Mouse (Mus musculus) cerebellum, postnatal 14 days (tissue): ENCODE measurements around the gene Mphosph9.
"Not testable (repeated sequence)": the region's sequence is repeated elsewhere in the genome, so short reads cannot be mapped to it uniquely, and the experiment has no call there.

Experiments used
- DNase-seq, 2 experiments: peaks; one replicate each; pipeline ENCODE4 v3.0.0; 2021; ENCODE audit warnings: mixed read lengths in 2 of 2

Gene Mphosph9

DNA sequence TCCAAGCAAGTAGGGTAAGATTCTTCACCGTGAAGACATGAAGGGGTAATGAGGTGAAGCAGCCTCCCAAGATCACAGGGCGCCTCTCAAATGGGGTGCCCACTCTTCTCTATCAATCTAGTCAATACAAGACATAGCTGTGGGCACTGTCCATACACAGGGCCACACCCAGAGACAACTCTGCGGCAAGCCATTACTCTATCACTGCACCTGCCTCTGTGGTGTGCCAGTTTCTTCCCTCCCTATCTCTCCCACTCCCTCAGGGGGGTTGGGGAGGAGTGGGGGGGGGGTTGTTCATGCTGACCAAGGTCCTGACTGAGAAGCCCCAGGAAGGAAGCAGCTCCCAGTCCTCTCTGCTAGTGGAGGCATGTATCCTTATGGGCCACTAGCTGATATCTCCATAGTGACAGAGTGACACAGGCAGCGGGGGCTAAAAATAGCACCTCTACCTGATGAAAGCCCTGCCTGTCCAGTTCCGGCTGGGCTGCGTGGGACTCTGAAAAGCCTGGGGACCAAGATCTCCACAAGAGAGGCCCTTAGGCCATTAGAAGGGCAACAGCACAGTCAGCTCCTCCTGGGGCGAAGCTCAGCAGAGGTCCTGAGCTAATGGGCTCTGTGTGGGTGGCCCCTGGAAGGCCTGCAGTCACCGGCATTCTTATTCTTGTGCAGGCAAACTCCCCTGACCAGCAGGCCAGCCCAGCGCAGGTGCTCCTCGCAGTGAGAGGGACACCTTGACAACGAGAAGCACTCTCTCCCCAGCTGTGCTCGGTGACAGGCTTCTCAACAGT lies 93.7 kb downstream of the Mphosph9 start:
- DNase-seq = peak; percentile 53 to 61

DNA sequence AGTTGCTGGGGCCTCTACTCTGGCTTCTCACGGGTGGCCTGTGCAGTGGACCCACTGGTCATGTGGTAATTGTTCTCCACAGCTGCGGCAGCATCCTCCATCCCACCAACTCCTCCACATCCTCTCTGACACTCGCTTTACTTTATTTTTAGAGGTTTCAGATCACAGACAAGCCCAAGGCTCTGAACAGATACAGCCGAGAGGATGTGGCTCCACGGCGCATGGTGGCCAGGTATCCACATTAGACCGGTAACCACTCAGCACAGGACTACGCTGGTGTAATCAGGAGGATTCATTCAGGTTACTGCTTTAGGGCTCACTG lies 94.7 kb downstream of the Mphosph9 start:
- no peak for DNase-seq

- DNase-seq = no peak
These were observed 95.2 kb downstream of the Mphosph9 start for GRCm38 (mm10) chr5:124232360-124233143.

GRCm38 (mm10) chr5:124230461-124230860 lies 97.3 kb downstream of the Mphosph9 start:
- DNase-seq = no peak

DNA sequence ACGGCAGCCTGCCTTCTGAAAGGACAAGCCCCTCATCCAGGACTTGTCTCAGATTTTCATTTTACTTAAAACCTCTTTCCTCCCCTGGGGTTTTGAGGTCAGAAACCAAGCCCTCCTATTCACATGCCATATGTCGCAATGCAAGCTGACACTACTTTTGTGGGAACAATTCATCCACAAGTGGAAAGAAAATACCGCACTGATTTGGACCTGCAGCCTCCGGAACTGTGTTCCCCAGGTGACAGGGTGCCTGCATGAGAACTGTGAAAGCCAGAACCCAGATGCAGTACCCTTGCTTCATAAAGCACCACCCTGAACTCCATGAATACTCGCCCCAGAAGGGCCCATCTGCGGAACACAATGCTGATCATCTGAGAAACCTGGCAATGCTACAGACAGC lies 100.6 kb downstream of the Mphosph9 start:
- no peak for DNase-seq

DNA sequence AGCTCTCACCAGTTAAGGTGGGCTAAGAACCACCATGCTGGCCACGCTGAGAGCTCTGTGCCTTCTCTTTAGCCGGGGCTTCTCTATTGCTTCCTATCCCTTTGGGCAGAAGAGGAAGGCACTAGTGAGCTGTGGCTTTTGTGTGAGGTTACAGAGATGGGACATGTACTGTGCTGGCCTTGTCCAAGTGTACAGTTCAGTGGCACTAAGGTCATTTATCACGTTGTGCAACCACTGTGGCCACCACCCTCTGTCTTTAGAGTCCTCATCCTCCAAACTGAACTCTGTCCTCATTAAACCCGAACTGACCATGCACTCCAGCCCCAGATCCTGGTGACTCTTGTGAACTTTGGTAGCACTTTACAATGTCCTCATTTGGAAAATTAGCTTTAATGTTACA lies 101.3 kb downstream of the Mphosph9 start:
- DNase-seq = no peak

DNA sequence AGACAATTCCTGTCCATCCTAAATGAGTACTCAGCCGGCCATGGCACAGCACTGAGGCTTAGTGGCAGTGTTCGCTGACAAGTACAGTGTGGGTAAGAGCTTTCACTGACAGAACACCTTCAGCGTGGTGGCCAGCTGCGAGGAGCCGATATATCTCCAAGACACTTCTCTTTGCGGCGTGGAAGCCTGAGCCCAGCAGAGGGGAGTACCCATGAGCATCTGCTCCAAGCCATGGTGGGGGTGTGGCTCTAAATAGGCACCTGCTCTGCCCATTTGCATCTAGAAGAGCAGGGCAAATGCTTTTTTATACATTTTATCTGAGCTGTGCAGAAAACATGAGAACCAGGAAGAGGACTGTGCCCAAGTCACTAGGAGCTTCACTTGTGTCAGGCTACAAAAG lies 101.9 kb downstream of the Mphosph9 start:
- no peak for DNase-seq

- no peak for DNase-seq
These were observed 103.3 kb downstream of the Mphosph9 start for GRCm38 (mm10) chr5:124224321-124225092.

GRCm38 (mm10) chr5:124223574-124223973 lies 104.2 kb downstream of the Mphosph9 start:
- DNase-seq = no peak

DNA sequence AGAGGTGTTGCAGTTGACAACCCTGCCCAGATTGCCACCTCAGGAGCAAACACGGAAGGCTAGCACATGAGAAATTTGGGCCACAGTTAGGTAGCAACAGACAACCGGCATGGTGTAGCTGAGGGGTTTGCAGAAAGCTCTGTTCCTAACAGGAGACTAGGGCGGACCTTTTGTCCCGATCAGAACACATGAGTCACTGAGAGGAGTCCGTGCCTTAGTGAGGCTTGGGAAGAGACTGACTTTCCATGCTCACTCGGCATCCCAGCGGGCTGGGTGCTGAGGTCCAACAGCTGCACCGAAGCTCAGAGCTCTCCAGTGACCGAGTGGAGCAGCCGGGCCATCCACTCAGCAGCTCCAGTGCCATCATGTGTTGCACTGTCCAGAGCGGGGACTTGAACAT lies 105.1 kb downstream of the Mphosph9 start:
- DNase-seq = no peak

DNA sequence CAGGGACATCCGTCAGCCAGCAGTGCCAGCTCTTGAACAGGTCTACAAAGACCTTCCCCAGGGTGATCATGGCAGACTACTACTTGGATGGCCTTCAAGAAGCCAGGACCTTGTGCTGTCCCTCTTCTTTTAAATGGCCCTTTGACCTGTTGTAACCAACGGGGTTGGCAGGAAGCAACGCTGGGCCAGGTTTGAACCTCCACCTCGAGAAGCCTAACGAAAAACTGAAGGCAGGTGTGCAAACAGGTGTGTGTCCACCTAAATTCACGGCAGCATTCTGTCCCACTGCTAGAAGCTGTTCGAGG lies 106.1 kb downstream of the Mphosph9 start:
- DNase-seq = no peak

DNA sequence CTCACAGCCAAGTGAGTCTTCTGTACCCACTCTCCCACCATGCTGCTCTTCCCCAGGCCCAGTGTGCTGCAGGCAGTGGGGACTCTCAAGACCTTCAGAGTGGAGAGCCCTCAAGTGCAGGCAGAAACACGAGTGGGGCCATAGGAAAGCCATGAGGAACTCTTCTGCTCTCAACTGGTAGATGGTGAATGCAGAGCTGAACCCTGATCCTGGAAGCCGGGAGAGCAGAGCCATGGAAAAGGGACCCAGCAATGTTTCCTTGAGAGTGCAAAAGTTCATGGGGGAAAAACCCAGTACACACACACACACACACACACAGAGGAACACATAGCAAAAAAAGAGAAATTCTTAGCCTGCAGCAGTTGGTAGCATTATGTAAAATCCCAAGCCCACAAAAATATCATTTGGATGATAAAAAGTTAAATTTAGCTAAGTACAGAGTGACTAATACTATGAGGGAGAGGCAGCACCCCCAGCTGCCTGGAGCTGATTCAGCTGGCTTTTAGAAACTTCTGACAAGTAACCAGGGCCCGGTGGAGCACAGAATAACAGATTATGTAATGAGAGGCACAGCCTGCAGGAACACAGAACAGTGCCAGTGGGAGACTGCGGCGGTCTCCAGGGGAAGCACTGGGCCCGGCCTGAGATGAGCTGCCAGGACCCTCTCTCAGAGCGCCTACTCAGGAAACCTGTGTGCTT lies 106.6 kb downstream of the Mphosph9 start:
- no peak for DNase-seq

DNA sequence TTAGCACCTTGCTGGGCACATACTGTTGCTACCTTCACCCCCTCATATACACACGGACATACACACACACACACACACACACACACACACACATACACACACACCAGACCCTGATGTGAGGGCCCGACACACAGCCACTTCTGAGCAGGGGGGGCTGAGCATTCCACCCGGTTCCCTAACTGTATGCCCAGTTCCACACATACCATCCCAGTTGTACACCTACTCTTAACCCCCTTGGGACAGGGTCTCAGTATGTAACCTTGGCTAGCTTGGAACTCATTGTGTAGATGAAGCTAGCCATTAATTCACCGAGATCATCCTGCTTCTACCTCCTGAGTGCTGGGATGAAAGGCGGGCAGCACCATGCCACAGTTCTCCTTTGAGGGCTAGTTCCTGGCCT lies 107.2 kb downstream of the Mphosph9 start:
- DNase-seq = no peak

GRCm38 (mm10) chr5:124219431-124219830 lies 108.3 kb downstream of the Mphosph9 start:
- no peak for DNase-seq

DNA sequence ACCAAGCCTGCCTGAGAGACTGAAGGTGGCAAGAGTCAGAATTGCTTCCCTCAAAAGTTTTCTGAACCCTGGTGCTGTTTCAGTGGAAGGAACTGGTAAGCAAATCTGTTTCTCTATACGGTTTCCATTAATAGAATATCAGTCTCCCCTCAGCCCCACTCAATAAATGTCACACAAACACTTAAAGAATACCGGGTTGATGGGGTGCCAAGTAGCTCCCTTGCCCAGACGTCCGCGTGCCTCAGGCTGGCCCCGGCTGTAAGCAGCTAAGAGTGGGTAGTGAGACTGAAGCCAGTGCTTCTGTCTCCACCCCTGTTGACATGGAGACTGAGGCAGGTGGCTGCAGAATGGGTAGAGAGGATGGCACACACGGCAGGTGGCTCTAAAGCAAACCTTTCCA lies 108.8 kb downstream of the Mphosph9 start:
- no peak for DNase-seq

- DNase-seq = no peak
These were observed 110.1 kb downstream of the Mphosph9 start for GRCm38 (mm10) chr5:124217566-124218249.

DNA sequence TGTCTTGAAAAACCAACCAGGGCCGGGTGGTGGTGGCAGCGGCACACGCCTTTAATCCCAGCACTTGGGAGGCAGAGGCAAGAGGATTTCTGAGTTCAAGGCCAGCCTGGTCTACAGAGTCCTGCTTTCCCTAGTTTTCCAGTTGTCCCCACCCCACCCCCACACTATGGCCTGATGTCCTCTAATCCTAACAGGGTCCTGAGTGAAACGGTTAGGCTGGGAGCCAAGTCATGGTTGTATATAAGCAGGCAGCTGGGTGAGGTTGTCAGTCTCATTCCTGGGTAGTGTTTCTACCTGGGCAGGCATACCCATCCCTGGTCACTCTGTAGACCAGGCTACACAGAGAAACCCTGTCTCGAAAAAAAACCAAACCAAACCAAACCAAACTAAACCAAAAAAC lies 110.7 kb downstream of the Mphosph9 start:
- DNase-seq = not testable (repeated sequence)

DNA sequence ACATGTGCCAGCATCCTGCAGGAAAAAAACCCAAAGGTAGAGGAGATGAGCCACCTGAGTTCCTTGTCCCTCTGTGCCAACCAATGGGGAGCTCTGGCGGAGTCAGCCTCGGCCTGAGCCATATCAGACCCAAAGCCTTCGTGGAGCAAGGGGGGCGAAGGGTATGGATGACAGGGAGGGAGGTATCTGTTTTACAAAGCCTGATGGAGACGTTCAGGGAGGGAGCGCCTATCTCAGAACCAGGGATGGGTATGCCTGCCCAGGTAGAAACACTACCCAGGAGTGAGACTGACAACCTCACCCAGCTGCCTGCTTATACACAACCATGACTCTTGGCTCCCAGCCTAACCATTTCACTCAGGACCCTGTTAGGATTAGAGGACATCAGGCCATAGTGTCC lies 111.4 kb downstream of the Mphosph9 start:
- DNase-seq = no peak

- no peak for DNase-seq
These were observed 112.1 kb downstream of the Mphosph9 start for GRCm38 (mm10) chr5:124215647-124216046.

DNA sequence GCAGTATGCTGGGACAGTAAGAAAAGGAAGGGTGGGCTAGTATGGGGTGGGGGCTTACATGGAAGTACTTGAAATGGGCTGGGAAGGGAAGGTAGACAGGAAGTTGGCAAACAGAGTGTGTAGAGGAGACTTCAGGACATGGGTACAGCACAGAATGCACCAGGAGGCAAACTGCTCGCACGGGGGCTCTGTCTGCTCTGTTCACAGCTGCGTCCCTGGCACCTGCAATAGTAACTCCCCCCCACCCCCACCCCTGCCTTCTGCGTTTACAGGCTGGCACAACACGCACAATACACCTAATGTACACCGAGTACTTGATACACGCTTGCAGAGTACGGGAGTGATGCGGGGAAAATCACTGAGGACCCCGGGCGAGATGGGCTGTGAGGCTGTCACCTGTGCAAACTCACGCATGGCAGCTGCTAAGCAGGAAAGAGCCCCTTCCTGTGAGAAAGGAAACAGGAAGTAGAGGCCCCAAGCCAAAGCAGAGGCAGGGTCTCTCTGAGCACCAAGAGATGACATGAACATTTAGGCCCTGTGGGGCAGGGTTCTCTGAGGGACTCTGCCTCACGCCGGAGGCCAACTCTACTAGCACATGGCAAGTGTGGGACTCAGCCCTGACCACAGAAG lies 113.1 kb downstream of the Mphosph9 start:
- DNase-seq = no peak

- no peak for DNase-seq
These were observed 113.9 kb downstream of the Mphosph9 start for GRCm38 (mm10) chr5:124213588-124214469.
